Mouse (Mus musculus): Measurements from ENCODE around the gene Ap1s1. TPM values are rescaled to one million over a fixed set of nuclear protein-coding genes. Genes with fewer than 3 reads are reported as not detected.

The Ap1s1 gene
- total and polyA plus RNA-seq, 2 experiments from 2014 or later: 123 to 230 TPM

DNA sequence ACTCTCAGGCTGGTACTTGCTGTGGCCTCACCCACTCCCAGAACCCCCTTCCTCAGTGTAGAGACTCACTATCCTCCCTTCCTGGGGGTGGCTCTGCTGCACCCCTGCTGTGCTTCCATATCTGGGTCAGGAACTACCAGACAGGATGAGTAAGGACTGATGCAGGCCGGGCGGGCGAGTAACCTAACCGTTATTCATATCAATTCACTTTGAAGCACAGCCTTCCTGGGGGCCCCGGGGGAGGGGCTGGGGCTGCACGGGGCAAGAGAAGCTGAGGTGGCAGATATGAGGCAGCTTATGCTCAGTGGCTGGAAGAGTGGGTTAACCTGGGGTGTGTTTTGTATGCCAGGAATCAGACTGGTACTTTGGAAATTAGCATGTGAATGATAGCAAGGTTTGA is 39.1 kb upstream of the Ap1s1 start:
- no peaks in the 10 kb centered on the region for H3K9me3 ChIP-seq (ENCODE audit: low read length)
- no peak for TF ChIP-seq CTCF (IDR thresholded peaks at IDR 0.05; ENCODE audit: low read depth)
- DNase-seq (ENCODE audit: low spot score) (no peak), ATAC-seq (no peak)
- no peaks in the 10 kb centered on the region for H3K36me3 ChIP-seq (ENCODE audit: insufficient read depth, low read length)
- H3K27ac ChIP-seq: no peak overlapping the region
- H3K4me3 ChIP-seq (ENCODE audit: low read length): no peak overlapping the region
- H3K4me2 ChIP-seq (ENCODE audit: low read depth, low read length): no peak overlapping the region
- 89% methylated on average over 6 of the region's 6 CpGs for WGBS
- H3K9ac ChIP-seq (replicated peaks; ENCODE audit: low read length): no peak overlapping the region
- H3K4me1 ChIP-seq (ENCODE audit: insufficient read depth, low read length): no peaks in the 10 kb centered on the region
- no peaks in the 10 kb centered on the region for H3K27me3 ChIP-seq (ENCODE audit: insufficient read depth, low read length)

- Histone ChIP-seq H3K27ac (no peak overlapping the region), H3K9me3 (ENCODE audit: low read length) (no peaks in the 10 kb centered on the region), H3K27me3 (ENCODE audit: insufficient read depth, low read length) (no peaks in the 10 kb centered on the region), H3K4me1 (ENCODE audit: insufficient read depth, low read length) (no peaks in the 10 kb centered on the region), H3K9ac (replicated peaks; ENCODE audit: low read length) (no peak overlapping the region), H3K36me3 (ENCODE audit: insufficient read depth, low read length) (no peaks in the 10 kb centered on the region), H3K4me2 (ENCODE audit: low read depth, low read length) (no peak overlapping the region), H3K4me3 (ENCODE audit: low read length) (no peak overlapping the region)
- ATAC-seq (no peak), DNase-seq (ENCODE audit: low spot score) (no peak)
- TF ChIP-seq CTCF (IDR thresholded peaks at IDR 0.05; ENCODE audit: low read depth): no peak
- WGBS: 84% methylated on average over 4 of the region's 4 CpGs
Measured at GRCm38 (mm10) chr5:137083051-137083450, 37.1 kb upstream of the Ap1s1 start.

DNA sequence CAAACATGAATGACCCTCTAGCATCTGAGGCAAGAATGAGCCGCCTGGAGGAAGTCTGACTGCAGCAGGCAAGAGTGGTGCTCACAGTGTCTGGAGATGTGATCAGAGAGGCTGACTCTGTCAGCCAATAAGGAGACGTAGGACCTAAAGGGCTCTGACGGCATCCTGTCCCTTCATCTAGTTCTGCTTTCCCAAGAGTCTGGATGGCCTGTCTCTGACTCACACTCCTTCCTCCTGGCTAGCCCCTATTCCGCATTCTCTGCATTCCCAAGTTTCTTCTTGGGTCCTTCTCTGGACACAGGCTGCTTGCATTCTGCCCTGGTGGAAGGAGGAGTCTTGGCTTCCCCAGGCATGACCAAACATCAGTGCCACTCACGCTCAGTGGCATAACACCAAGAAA is 33.9 kb upstream of the Ap1s1 start:
- H3K27me3 ChIP-seq (ENCODE audit: insufficient read depth, low read length): no peaks in the 10 kb centered on the region
- no peaks in the 10 kb centered on the region for H3K36me3 ChIP-seq (ENCODE audit: insufficient read depth, low read length)
- DNase-seq (ENCODE audit: low spot score): no peak
- 71% methylated on average over 5 of the region's 5 CpGs for WGBS
- no peaks in the 10 kb centered on the region for H3K4me1 ChIP-seq (ENCODE audit: insufficient read depth, low read length)
- no peak overlapping the region for H3K27ac ChIP-seq
- ATAC-seq: no peak
- no peaks in the 10 kb centered on the region for H3K9me3 ChIP-seq (ENCODE audit: low read length)
- no peak overlapping the region for H3K9ac ChIP-seq (replicated peaks; ENCODE audit: low read length)
- no peak overlapping the region for H3K4me2 ChIP-seq (ENCODE audit: low read depth, low read length)
- H3K4me3 ChIP-seq (ENCODE audit: low read length): no peak overlapping the region
- TF ChIP-seq CTCF (IDR thresholded peaks at IDR 0.05; ENCODE audit: low read depth): no peak

- H3K4me3 ChIP-seq (ENCODE audit: low read length): no peak overlapping the region
- H3K4me2 ChIP-seq (ENCODE audit: low read depth, low read length): no peak overlapping the region
- no peak for DNase-seq (ENCODE audit: low spot score)
- no peak for TF ChIP-seq CTCF (IDR thresholded peaks at IDR 0.05; ENCODE audit: low read depth)
- no peak overlapping the region for H3K9ac ChIP-seq (replicated peaks; ENCODE audit: low read length)
- no peaks in the 10 kb centered on the region for H3K9me3 ChIP-seq (ENCODE audit: low read length)
- H3K27ac ChIP-seq: no peak overlapping the region
- WGBS: 70% methylated on average over 6 of the region's 6 CpGs
- H3K27me3 ChIP-seq (ENCODE audit: insufficient read depth, low read length): no peaks in the 10 kb centered on the region
- no peak for ATAC-seq
- peaks cover 4% of the 10 kb centered on the region; the same call in 1 of the 2 replicates for H3K4me1 ChIP-seq (ENCODE audit: insufficient read depth, low read length)
- no peaks in the 10 kb centered on the region for H3K36me3 ChIP-seq (ENCODE audit: insufficient read depth, low read length)
Measured at GRCm38 (mm10) chr5:137078616-137079015, 32.7 kb upstream of the Ap1s1 start.

- WGBS: 84% methylated on average over 14 of the region's 14 CpGs
- Histone ChIP-seq H3K4me2 (ENCODE audit: low read depth, low read length) (no peak overlapping the region), H3K4me3 (ENCODE audit: low read length) (no peak overlapping the region), H3K27ac (no peak overlapping the region), H3K4me1 (ENCODE audit: insufficient read depth, low read length) (peaks cover 4% of the 10 kb centered on the region; the same call in 1 of the 2 replicates), H3K9me3 (ENCODE audit: low read length) (no peaks in the 10 kb centered on the region), H3K9ac (replicated peaks; ENCODE audit: low read length) (no peak overlapping the region), H3K27me3 (ENCODE audit: insufficient read depth, low read length) (no peaks in the 10 kb centered on the region), H3K36me3 (ENCODE audit: insufficient read depth, low read length) (no peaks in the 10 kb centered on the region)
- ATAC-seq (no peak), DNase-seq (ENCODE audit: low spot score) (no peak)
- no peak for TF ChIP-seq CTCF (IDR thresholded peaks at IDR 0.05; ENCODE audit: low read depth)
Measured at GRCm38 (mm10) chr5:137078041-137078440, 32.1 kb upstream of the Ap1s1 start.

- no peak overlapping the region for H3K4me2 ChIP-seq (ENCODE audit: low read depth, low read length)
- H3K27me3 ChIP-seq (ENCODE audit: insufficient read depth, low read length): no peaks in the 10 kb centered on the region
- H3K4me3 ChIP-seq (ENCODE audit: low read length): no peak overlapping the region
- DNase-seq (ENCODE audit: low spot score) (no peak), ATAC-seq (no peak)
- 91% methylated on average over 7 of the region's 7 CpGs for WGBS
- TF ChIP-seq CTCF (IDR thresholded peaks at IDR 0.05; ENCODE audit: low read depth): no peak
- peaks cover 7% of the 10 kb centered on the region for H3K4me1 ChIP-seq (ENCODE audit: insufficient read depth, low read length)
- H3K36me3 ChIP-seq (ENCODE audit: insufficient read depth, low read length): no peaks in the 10 kb centered on the region
- no peak overlapping the region for H3K27ac ChIP-seq
- H3K9ac ChIP-seq (replicated peaks; ENCODE audit: low read length): no peak overlapping the region
- no peaks in the 10 kb centered on the region for H3K9me3 ChIP-seq (ENCODE audit: low read length)
Measured at GRCm38 (mm10) chr5:137077187-137077586, 31.3 kb upstream of the Ap1s1 start.

DNA sequence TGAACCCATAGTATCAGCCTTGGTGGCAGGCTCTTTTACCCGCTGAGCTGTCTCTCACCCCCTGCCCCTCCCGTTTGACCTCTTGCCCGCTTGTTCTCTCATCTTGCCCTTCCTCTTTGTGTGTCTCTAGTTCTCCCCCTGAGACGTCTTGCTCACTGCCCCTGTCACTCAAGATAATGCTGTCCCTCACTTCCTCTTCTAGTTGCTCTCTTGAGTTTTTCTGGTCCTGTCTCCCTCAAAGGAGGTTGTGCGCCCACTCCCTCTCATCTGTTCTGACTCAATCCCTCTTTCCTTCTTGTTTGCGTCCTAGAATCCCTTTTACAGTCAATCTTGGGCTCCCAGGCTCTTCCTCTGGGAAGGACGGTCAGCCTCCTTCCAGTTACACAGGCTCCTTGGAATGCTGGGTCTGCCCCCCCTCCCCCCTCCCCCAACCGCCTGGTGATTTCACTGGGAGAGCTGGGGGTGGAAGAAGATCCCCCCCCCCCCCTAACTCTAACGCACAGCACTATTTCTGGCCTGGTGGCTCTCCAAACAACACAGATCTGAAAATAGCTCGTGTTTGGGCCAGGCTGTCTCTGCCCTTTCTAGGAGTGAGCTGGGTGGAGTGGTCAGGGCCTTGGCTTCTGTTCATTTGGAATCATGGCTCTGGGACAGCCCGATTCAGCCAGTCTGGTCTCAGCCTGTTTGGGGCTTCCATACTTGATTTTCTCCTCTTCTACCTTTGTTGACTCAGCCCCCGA is 30.4 kb upstream of the Ap1s1 start:
- no peak overlapping the region for H3K27ac ChIP-seq
- peaks cover 7% of the 10 kb centered on the region for H3K4me1 ChIP-seq (ENCODE audit: insufficient read depth, low read length)
- DNase-seq (ENCODE audit: low spot score) (no peak), ATAC-seq (no peak)
- H3K9me3 ChIP-seq (ENCODE audit: low read length): no peaks in the 10 kb centered on the region
- no peak for TF ChIP-seq CTCF (IDR thresholded peaks at IDR 0.05; ENCODE audit: low read depth)
- H3K27me3 ChIP-seq (ENCODE audit: insufficient read depth, low read length): no peaks in the 10 kb centered on the region
- 37% methylated on average over 12 of the region's 12 CpGs for WGBS
- no peak overlapping the region for H3K9ac ChIP-seq (replicated peaks; ENCODE audit: low read length)
- H3K4me2 ChIP-seq (ENCODE audit: low read depth, low read length): no peak overlapping the region
- H3K36me3 ChIP-seq (ENCODE audit: insufficient read depth, low read length): no peaks in the 10 kb centered on the region
- H3K4me3 ChIP-seq (ENCODE audit: low read length): no peak overlapping the region
